18 mouse cellular contexts compared by ENCODE assay signal in the genomic region with DNA sequence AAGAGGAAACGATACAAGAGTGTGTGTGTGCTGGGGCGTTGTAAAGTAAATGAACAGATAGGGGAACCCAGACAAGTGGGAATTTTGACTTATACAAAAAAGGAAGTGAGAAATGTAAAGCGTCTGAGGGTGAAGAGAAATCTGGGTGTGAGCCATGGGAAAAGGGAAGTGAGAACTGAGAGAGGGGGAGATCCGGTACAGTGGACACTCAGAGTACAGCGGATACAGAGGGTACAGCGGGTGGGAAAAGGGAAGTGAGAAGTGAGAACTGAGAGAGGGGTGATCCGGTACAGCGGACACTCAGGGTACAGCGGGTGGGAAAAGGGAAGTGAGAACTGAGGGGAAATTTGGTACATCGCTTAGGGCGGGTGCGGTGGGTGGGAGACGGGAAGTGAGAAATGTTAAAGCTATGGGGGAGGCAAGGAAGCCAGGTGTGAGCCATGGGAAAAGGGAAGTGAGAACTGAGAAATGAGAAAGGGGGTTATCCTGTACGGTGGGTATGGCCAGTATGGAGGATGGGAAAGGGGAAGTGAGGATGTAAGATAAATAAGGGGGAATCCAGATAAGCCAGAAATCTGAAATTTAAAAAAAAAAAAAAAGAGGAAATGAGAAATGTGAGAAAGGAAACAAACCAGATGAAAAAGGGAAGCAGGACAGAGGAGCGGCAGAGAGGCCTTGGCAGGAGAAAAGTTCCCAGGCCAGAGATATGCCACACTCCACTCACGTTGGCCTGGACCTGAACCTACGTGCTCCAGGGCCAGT.
DNase-seq lines count a peak whose midpoint lies in the region.
"Had no signal": no experiment of that assay in that cellular context is flagged by ENCODE, and none has a peak within 500 bp of the region (broad histone marks: within the 10 kb centered on the region; RNA-seq: fewer than 3 reads in every experiment).

No protein-coding gene starts in this region.

- peak; percentile 43 for DNase-seq in 416B (ENCODE audit: low read depth)
- peak; percentile 77 to 84 for DNase-seq in B cell, adult 2 months
- DNase-seq in c-Kit-positive CD71-negative TER-119-negative erythroid progenitor cells, embryonic 14.5 days (ENCODE audit: low read depth): peak; percentile 33
- DNase-seq in monocyte, adult 2 months (ENCODE audit: low read depth in 1 of 2, low spot score in 2 of 2): peak; percentile 37 to 38
- no peak for DNase-seq in right cerebral cortex, postnatal 14 days
- DNase-seq in layer of hippocampus, postnatal 14 days (ENCODE audit: low spot score in 2 of 2): no peak
- no peak for DNase-seq in lung, postnatal 14 days
- DNase-seq: adrenal gland, adult 8-10 months; cerebellum, adult 11-12 months; cerebellum, postnatal 25 days; forebrain, postnatal 0 days; gastrocnemius, postnatal 36 days; kidney, adult 2 months; kidney, postnatal 25 days; lung, embryonic 14.5 days; lung, postnatal 4 days; right cerebral cortex, postnatal 4 days; thymus, adult 18-20 months had no signal

Comparison
In these comparisons a context has a peak if more than half of its experiments do, and no peak if none do; other contexts are left out.
1. DNase-seq: peak in 416B (single experiment), B cell, adult 2 months (2 of 2), c-Kit-positive CD71-negative TER-119-negative erythroid progenitor cells, embryonic 14.5 days (single experiment) and monocyte, adult 2 months (2 of 2); none in right cerebral cortex, postnatal 14 days (single experiment), layer of hippocampus, postnatal 14 days (0 of 2) and lung, postnatal 14 days (single experiment).